Mouse (Mus musculus): ENCODE results near the gene Trim31. TPM values are rescaled to one million over a fixed set of nuclear protein-coding genes. Genes with fewer than 3 reads are reported as not detected.
A peak's percentile ranks its signal among the peaks of the same experiment; 100 is the strongest.

The Trim31 gene
- total and polyA plus RNA-seq, 2 experiments from 2014 or later = not detected

DNA sequence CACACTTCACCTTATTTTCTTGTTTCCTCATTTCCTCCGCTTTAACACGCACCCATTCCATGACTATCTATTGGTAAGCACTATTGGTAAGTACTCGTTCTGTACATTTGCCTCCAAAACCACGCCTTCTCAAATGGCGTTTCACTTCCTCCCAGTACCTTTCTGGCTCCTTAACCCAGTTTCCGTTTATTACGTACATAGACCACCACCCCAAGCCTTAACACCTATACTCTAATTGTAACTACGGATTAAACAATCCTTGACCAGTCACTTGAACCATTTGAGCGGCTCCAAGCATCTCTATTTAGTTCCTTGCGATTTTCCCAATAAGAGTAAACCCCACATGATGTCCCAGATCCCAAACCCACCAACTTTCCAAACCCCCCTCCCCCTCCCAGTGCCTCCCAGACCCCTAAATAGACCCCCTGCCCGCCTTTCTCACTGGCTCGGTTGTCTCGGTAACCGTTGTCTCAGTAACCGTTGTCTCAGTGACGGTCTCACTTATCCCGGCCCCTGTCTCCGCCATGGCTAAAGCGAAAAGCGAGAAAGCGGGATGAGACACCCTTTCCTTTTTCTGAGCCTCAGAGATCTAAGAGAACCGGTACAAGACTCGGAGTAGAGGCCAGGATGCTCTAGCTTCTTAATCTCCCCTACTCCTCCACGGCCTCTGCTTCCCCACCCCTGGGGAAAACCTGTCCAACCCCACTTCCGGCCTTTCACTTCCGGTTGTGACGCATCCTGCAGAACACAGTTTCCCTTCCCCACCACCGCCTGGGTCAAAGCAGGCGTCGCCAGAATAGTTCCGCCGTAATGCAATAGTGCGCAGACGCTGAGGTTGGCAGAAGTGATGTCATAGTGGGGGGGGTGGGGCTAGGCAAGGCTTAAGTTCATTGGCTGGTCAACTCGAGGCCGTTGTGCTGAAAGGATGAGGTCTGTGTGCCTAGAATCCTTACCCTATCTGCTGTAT, 53.3 kb downstream of the Trim31 start, which contains the start of gene Ppp1r11:
TSS of gene Ppp1r11 (minus strand) at position 761 of the 967 bp plus-strand sequence.
- peak within 1 kb of the TSS; percentile 77 for H3K4me2 ChIP-seq (ENCODE audit: low read depth, low read length, poor library complexity, severe bottlenecking)
- peaks cover 8% of the 10 kb centered on the region for H3K36me3 ChIP-seq (ENCODE audit: insufficient read depth, low read length)
- peak within 1 kb of the TSS; percentile 74 for H3K27ac ChIP-seq (ENCODE audit: low read depth, low read length)
- H3K4me1 ChIP-seq (ENCODE audit: insufficient read depth, low read length) = 0 out of 2 replicates have a peak, but pooled peaks cover 2% of the 10 kb centered on the region
- peak within 1 kb of the TSS; percentile 65 for H3K9ac ChIP-seq (replicated peaks; ENCODE audit: low read length, poor library complexity, severe bottlenecking)
- 2% methylated on average over 36 of the region's 36 CpGs for WGBS
- peak; percentile 99 for DNase-seq (ENCODE audit: low spot score)
- H3K4me3 ChIP-seq (ENCODE audit: low read depth, low read length) = peak within 1 kb of the TSS; percentile 51
- no peaks in the 10 kb centered on the region for H3K9me3 ChIP-seq (ENCODE audit: low read length)
- ATAC-seq (ENCODE audit: low FRiP score) = peak; percentile 97
- TF ChIP-seq CTCF (IDR thresholded peaks at IDR 0.05) = no peak
- no peaks in the 10 kb centered on the region for H3K27me3 ChIP-seq (ENCODE audit: insufficient read depth, low read length)

GRCm38 (mm10) chr17:36952631-36953030, 54.7 kb downstream of the Trim31 start:
- Histone ChIP-seq H3K4me3 (ENCODE audit: low read depth, low read length) (no peak overlapping the region), H3K9ac (replicated peaks; ENCODE audit: low read length, poor library complexity, severe bottlenecking) (no peak overlapping the region), H3K36me3 (ENCODE audit: insufficient read depth, low read length) (peaks cover 8% of the 10 kb centered on the region), H3K27me3 (ENCODE audit: insufficient read depth, low read length) (no peaks in the 10 kb centered on the region), H3K4me2 (ENCODE audit: low read depth, low read length, poor library complexity, severe bottlenecking) (no peak overlapping the region), H3K4me1 (ENCODE audit: insufficient read depth, low read length) (no peaks in the 10 kb centered on the region), H3K27ac (ENCODE audit: low read depth, low read length) (0 out of 2 replicates have a peak overlapping the region, but pooled peaks have one; percentile 74), H3K9me3 (ENCODE audit: low read length) (no peaks in the 10 kb centered on the region)
- DNase-seq (ENCODE audit: low spot score) (no peak), ATAC-seq (ENCODE audit: low FRiP score) (no peak)
- no peak for TF ChIP-seq CTCF (IDR thresholded peaks at IDR 0.05)
- 98% methylated on average over 2 of the region's 2 CpGs for WGBS

GRCm38 (mm10) chr17:36953062-36953461, 55.1 kb downstream of the Trim31 start:
- TF ChIP-seq CTCF (IDR thresholded peaks at IDR 0.05) = no peak
- Histone ChIP-seq H3K36me3 (ENCODE audit: insufficient read depth, low read length) (peaks cover 8% of the 10 kb centered on the region), H3K4me1 (ENCODE audit: insufficient read depth, low read length) (no peaks in the 10 kb centered on the region), H3K4me3 (ENCODE audit: low read depth, low read length) (no peak overlapping the region), H3K27me3 (ENCODE audit: insufficient read depth, low read length) (no peaks in the 10 kb centered on the region), H3K27ac (ENCODE audit: low read depth, low read length) (no peak overlapping the region), H3K4me2 (ENCODE audit: low read depth, low read length, poor library complexity, severe bottlenecking) (no peak overlapping the region), H3K9me3 (ENCODE audit: low read length) (no peaks in the 10 kb centered on the region), H3K9ac (replicated peaks; ENCODE audit: low read length, poor library complexity, severe bottlenecking) (no peak overlapping the region)
- ATAC-seq (ENCODE audit: low FRiP score) (no peak), DNase-seq (ENCODE audit: low spot score) (no peak)
- WGBS = 85% methylated on average over 1 of the region's 1 CpGs

- Histone ChIP-seq H3K9ac (replicated peaks; ENCODE audit: low read length, poor library complexity, severe bottlenecking) (peak within 1 kb of the TSS; percentile 79), H3K4me2 (ENCODE audit: low read depth, low read length, poor library complexity, severe bottlenecking) (peak within 1 kb of the TSS; percentile 67), H3K4me3 (ENCODE audit: low read depth, low read length) (peak within 1 kb of the TSS; percentile 68), H3K9me3 (ENCODE audit: low read length) (no peaks in the 10 kb centered on the region), H3K27ac (ENCODE audit: low read depth, low read length) (peak within 1 kb of the TSS; percentile 73), H3K4me1 (ENCODE audit: insufficient read depth, low read length) (peaks cover 6% of the 10 kb centered on the region; the same call in 1 of the 2 replicates), H3K27me3 (ENCODE audit: insufficient read depth, low read length) (no peaks in the 10 kb centered on the region), H3K36me3 (ENCODE audit: insufficient read depth, low read length) (no peaks in the 10 kb centered on the region)
- peak; percentile 99 for ATAC-seq (ENCODE audit: low FRiP score)
- peak; percentile 100 for DNase-seq (ENCODE audit: low spot score)
- TF ChIP-seq CTCF (IDR thresholded peaks at IDR 0.05) = no peak; the same call in 1 of the 2 replicates
- WGBS = under 1% methylated on average over 46 of the region's 46 CpGs
Measured at GRCm38 (mm10) chr17:36957999-36958743, 60.3 kb downstream of the Trim31 start, which contains the start of the genes Znrd1 and Znrd1as. Znrd1 (minus strand) TSS chr17:36958559. Znrd1as (plus strand) TSS chr17:36958592.

DNA sequence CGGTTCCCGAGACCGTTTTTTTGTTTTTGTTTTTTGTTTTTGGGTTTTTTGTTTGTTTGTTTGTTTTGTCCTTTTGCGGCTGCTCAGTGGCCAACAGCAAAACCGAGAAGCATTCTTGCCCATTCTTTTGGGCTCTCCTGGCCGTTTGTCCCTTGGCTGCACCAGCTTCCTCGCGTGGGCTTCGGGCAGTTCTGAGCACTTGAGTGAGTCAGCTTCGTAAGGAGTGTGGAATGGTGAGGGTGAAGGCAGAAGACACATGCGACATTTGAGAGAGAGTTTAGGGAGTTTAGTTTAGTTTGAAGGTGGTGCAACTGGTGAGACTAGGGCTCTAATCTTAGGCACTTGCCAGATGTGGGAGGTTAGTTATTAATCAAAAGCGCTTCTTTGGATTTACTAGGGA, 61.0 kb downstream of the Trim31 start:
- Histone ChIP-seq H3K4me3 (ENCODE audit: low read depth, low read length) (peak overlapping the region; percentile 68), H3K9ac (replicated peaks; ENCODE audit: low read length, poor library complexity, severe bottlenecking) (peak overlapping the region; percentile 69), H3K9me3 (ENCODE audit: low read length) (no peaks in the 10 kb centered on the region), H3K27me3 (ENCODE audit: insufficient read depth, low read length) (no peaks in the 10 kb centered on the region), H3K4me1 (ENCODE audit: insufficient read depth, low read length) (peaks cover 6% of the 10 kb centered on the region; the same call in 1 of the 2 replicates), H3K4me2 (ENCODE audit: low read depth, low read length, poor library complexity, severe bottlenecking) (peak overlapping the region; percentile 67), H3K27ac (ENCODE audit: low read depth, low read length) (peak overlapping the region; percentile 73; the same call in 1 of the 2 replicates), H3K36me3 (ENCODE audit: insufficient read depth, low read length) (no peaks in the 10 kb centered on the region)
- DNase-seq (ENCODE audit: low spot score) (no peak), ATAC-seq (ENCODE audit: low FRiP score) (no peak)
- no peak for TF ChIP-seq CTCF (IDR thresholded peaks at IDR 0.05)
- 7% methylated on average over 12 of the region's 12 CpGs for WGBS

Other genes with a start within 250 kb of the Trim31 start
- not detected in 2 replicates for gene H2-M1, start 225.9 kb upstream of the Trim31 start, total RNA-seq (2014; rRNA removed)
- gene H2-M1, start 225.9 kb upstream of the Trim31 start, polyA plus RNA-seq (2015; fragmentation: Nextera tagmentation; extraction: Ambion mirVana) = not detected in 2 replicates
- not detected in 2 replicates for gene H2-M10.5, start 125.2 kb upstream of the Trim31 start, total RNA-seq (2014; rRNA removed)
- not detected in 2 replicates for gene H2-M10.5, start 125.2 kb upstream of the Trim31 start, polyA plus RNA-seq (2015; fragmentation: Nextera tagmentation; extraction: Ambion mirVana)
- gene H2-M10.6, start 85.9 kb upstream of the Trim31 start, total RNA-seq (2014; rRNA removed) = not detected in 2 replicates
- not detected in 2 replicates for gene H2-M10.6, start 85.9 kb upstream of the Trim31 start, polyA plus RNA-seq (2015; fragmentation: Nextera tagmentation; extraction: Ambion mirVana)
- 29.8 and 31.4 TPM in 2 replicates for gene Trim26, start 61.0 kb upstream of the Trim31 start, total RNA-seq (2014; rRNA removed)
- 37.9 and 44.3 TPM in 2 replicates for gene Trim26, start 61.0 kb upstream of the Trim31 start, polyA plus RNA-seq (2015; fragmentation: Nextera tagmentation; extraction: Ambion mirVana)
- 0.27 and 0.33 TPM in 2 replicates for gene Trim15, start 30.9 kb upstream of the Trim31 start, total RNA-seq (2014; rRNA removed)
- gene Trim15, start 30.9 kb upstream of the Trim31 start, polyA plus RNA-seq (2015; fragmentation: Nextera tagmentation; extraction: Ambion mirVana) = 0.73 and 0.90 TPM in 2 replicates
- gene Trim10, start 28.5 kb upstream of the Trim31 start, total RNA-seq (2014; rRNA removed) = 0.22 and 0.24 TPM in 2 replicates
- 0.16 and 0.17 TPM in 2 replicates for gene Trim10, start 28.5 kb upstream of the Trim31 start, polyA plus RNA-seq (2015; fragmentation: Nextera tagmentation; extraction: Ambion mirVana)
- gene Trim40, start 8.0 kb upstream of the Trim31 start, total RNA-seq (2014; rRNA removed) = not detected in 2 replicates
- 0.19 and 0.25 TPM in 2 replicates for gene Trim40, start 8.0 kb upstream of the Trim31 start, polyA plus RNA-seq (2015; fragmentation: Nextera tagmentation; extraction: Ambion mirVana)
- 3.9 TPM in 2 replicates for gene Rnf39, start 44.8 kb downstream of the Trim31 start, total RNA-seq (2014; rRNA removed)
- 2.8 and 3.3 TPM in 2 replicates for gene Rnf39, start 44.8 kb downstream of the Trim31 start, polyA plus RNA-seq (2015; fragmentation: Nextera tagmentation; extraction: Ambion mirVana)
- gene Ppp1r11, start 53.6 kb downstream of the Trim31 start, total RNA-seq (2014; rRNA removed) = 54.0 and 64.5 TPM in 2 replicates
- 143 and 166 TPM in 2 replicates for gene Ppp1r11, start 53.6 kb downstream of the Trim31 start, polyA plus RNA-seq (2015; fragmentation: Nextera tagmentation; extraction: Ambion mirVana)
- gene Znrd1, start 60.4 kb downstream of the Trim31 start, total RNA-seq (2014; rRNA removed) = 31.6 and 37.1 TPM in 2 replicates
- 42.4 and 43.7 TPM in 2 replicates for gene Znrd1, start 60.4 kb downstream of the Trim31 start, polyA plus RNA-seq (2015; fragmentation: Nextera tagmentation; extraction: Ambion mirVana)
- 2.1 and 3.5 TPM in 2 replicates for gene Znrd1as, start 60.5 kb downstream of the Trim31 start, total RNA-seq (2014; rRNA removed)
- 2.8 and 3.0 TPM in 2 replicates for gene Znrd1as, start 60.5 kb downstream of the Trim31 start, polyA plus RNA-seq (2015; fragmentation: Nextera tagmentation; extraction: Ambion mirVana)
- not detected in 2 replicates for gene 2410137M14Rik, start 83.1 kb downstream of the Trim31 start, total RNA-seq (2014; rRNA removed)
- 0.39 and 0.52 TPM in 2 replicates for gene 2410137M14Rik, start 83.1 kb downstream of the Trim31 start, polyA plus RNA-seq (2015; fragmentation: Nextera tagmentation; extraction: Ambion mirVana)
- gene H2-M5, start 91.4 kb downstream of the Trim31 start, total RNA-seq (2014; rRNA removed) = 2.0 and 4.3 TPM in 2 replicates
- 1.3 and 1.6 TPM in 2 replicates for gene H2-M5, start 91.4 kb downstream of the Trim31 start, polyA plus RNA-seq (2015; fragmentation: Nextera tagmentation; extraction: Ambion mirVana)
- 140 and 182 TPM in 2 replicates for gene Zfp57, start 103.0 kb downstream of the Trim31 start, total RNA-seq (2014; rRNA removed)
- gene Zfp57, start 103.0 kb downstream of the Trim31 start, polyA plus RNA-seq (2015; fragmentation: Nextera tagmentation; extraction: Ambion mirVana) = 166 and 171 TPM in 2 replicates
- not detected in 2 replicates for gene Mog, start 125.3 kb downstream of the Trim31 start, total RNA-seq (2014; rRNA removed)
- 0.95 and 1.1 TPM in 2 replicates for gene Mog, start 125.3 kb downstream of the Trim31 start, polyA plus RNA-seq (2015; fragmentation: Nextera tagmentation; extraction: Ambion mirVana)
- 633 and 639 TPM in 2 replicates for gene Gabbr1, start 147.8 kb downstream of the Trim31 start, total RNA-seq (2014; rRNA removed)
- 111 and 116 TPM in 2 replicates for gene Gabbr1, start 147.8 kb downstream of the Trim31 start, polyA plus RNA-seq (2015; fragmentation: Nextera tagmentation; extraction: Ambion mirVana)
- gene Olfr90, start 190.4 kb downstream of the Trim31 start, total RNA-seq (2014; rRNA removed) = not detected in 2 replicates
- gene Olfr90, start 190.4 kb downstream of the Trim31 start, polyA plus RNA-seq (2015; fragmentation: Nextera tagmentation; extraction: Ambion mirVana) = not detected in 2 replicates
- not detected in 2 replicates for gene Olfr91, start 200.2 kb downstream of the Trim31 start, total RNA-seq (2014; rRNA removed)
- not detected in 2 replicates for gene Olfr91, start 200.2 kb downstream of the Trim31 start, polyA plus RNA-seq (2015; fragmentation: Nextera tagmentation; extraction: Ambion mirVana)
- gene Olfr92, start 222.0 kb downstream of the Trim31 start, total RNA-seq (2014; rRNA removed) = not detected in 2 replicates
- gene Olfr92, start 222.0 kb downstream of the Trim31 start, polyA plus RNA-seq (2015; fragmentation: Nextera tagmentation; extraction: Ambion mirVana) = not detected in 2 replicates